Mouse (Mus musculus) ES-E14 (cell line): ENCODE data around the gene Pitpnc1. TPM values are rescaled to one million over a fixed set of nuclear protein-coding genes. Genes with fewer than 3 reads are reported as not detected.

ENCODE experiments used
- DNase-seq: peaks from one replicate; pipeline ENCODE4 v3.0.0-alpha.2; 2013; ENCODE audit warnings: low read depth, low spot score
- H3K27ac ChIP-seq: 2 replicates; pipeline ENCODE4 v1.5.1; 2012; ENCODE audit warnings: low read depth, mild to moderate bottlenecking, low read length, moderate library complexity, mixed read lengths; ENCODE audit not compliant: poor library complexity, insufficient read depth, severe bottlenecking
- H3K36me3 ChIP-seq: 2 replicates; pipeline ENCODE4 v1.6.1; 2012; ENCODE audit warnings: mild to moderate bottlenecking, low read length, moderate library complexity, mixed read lengths; ENCODE audit not compliant: control insufficient read depth, poor library complexity, insufficient read depth, severe bottlenecking
- H3K4me1 ChIP-seq, 2 experiments: fragments of 150-350 bp in 1 of 2; sonication (generic) in 1 of 2; 2 replicates each; pipeline ENCODE4 v1.6.1; 2012; ENCODE audit warnings: low read length in 2 of 2, mild to moderate bottlenecking in 1 of 2, mixed read lengths in 1 of 2; ENCODE audit not compliant: control insufficient read depth in 2 of 2, insufficient read depth in 2 of 2, poor library complexity in 1 of 2
- H3K4me3 ChIP-seq, 2 experiments: fragments of 150-350 bp in 1 of 2; sonication (generic) in 1 of 2; 2 replicates each; pipeline ENCODE4 v1.5.1; 2012; ENCODE audit warnings: low read length in 2 of 2, low read depth in 1 of 2, mild to moderate bottlenecking in 1 of 2, mixed read lengths in 1 of 2; ENCODE audit not compliant: insufficient read depth in 1 of 2, poor library complexity in 1 of 2, severe bottlenecking in 1 of 2
- H3K9ac ChIP-seq: 2 replicates; pipeline ENCODE4 v1.6.1; 2012; ENCODE audit warnings: low read depth, mild to moderate bottlenecking, low read length, mixed read lengths; ENCODE audit not compliant: poor library complexity, insufficient read depth, severe bottlenecking
- H3K9me3 ChIP-seq: fragments of 150-350 bp; sonication (generic); 2 replicates; pipeline ENCODE4 v1.6.1; 2012; ENCODE audit warnings: low read depth, mild to moderate bottlenecking, low read length; ENCODE audit not compliant: control insufficient read depth, insufficient read depth
- CHD2 ChIP-seq: IDR thresholded peaks from 2 replicates; pipeline ENCODE4 v1.6.1; 2014; ENCODE audit warnings: mild to moderate bottlenecking, low read depth, low read length, inconsistent platforms
- HCFC1 ChIP-seq: IDR thresholded peaks from 2 replicates; pipeline ENCODE4 v1.6.1; 2012; ENCODE audit warnings: low read length, inconsistent platforms, borderline replicate concordance; ENCODE audit not compliant: insufficient read depth
- MAFK ChIP-seq: IDR thresholded peaks from 2 replicates; pipeline ENCODE4 v1.6.1; 2014; ENCODE audit warnings: mild to moderate bottlenecking, low read depth, low read length, inconsistent platforms; ENCODE audit not compliant: insufficient read depth
- ZC3H11A ChIP-seq: IDR thresholded peaks from 2 replicates; pipeline ENCODE4 v1.6.1; 2012; ENCODE audit warnings: low read depth, mild to moderate bottlenecking, inconsistent platforms, low read length, borderline replicate concordance
- ZNF384 ChIP-seq: IDR thresholded peaks from 2 replicates; pipeline ENCODE4 v1.6.1; 2012; ENCODE audit warnings: low read depth, low read length, inconsistent platforms
- in situ Hi-C, 2 experiments: fragments of 600-800 bp; cut with MboI; formaldehyde crosslinking; loops; one replicate each; pipeline ENCODE4 v1.15.1; 2025; ENCODE audit warnings: low sequenced_read_pairs in 2 of 2, inconsistent platforms in 1 of 2; ENCODE audit not compliant: unreplicated experiment in 2 of 2
- total RNA-seq: library from RNA; depleted of rRNA; stranded (reverse); fragments of 300-350 nt; gene quantifications from 2 replicates; pipeline ENCODE4 v1.2.3, GENCODE M21; 2012

Pitpnc1 gene
- total RNA-seq, 1 experiment, result 37.3 TPM

GRCm38 (mm10) chr11:107379089-107379845 is 91.2 kb downstream of the Pitpnc1 start:
- no peak overlapping the region for H3K9ac ChIP-seq
- TF ChIP-seq ZC3H11A, result no peak
- no peak for DNase-seq
- no peak overlapping the region for H3K4me3 ChIP-seq
- in situ Hi-C loops, result no loop called here
- peaks cover 0 to 8% of the 10 kb centered on the region in 2 experiments; a peak in 3 of 4 replicates for H3K4me1 ChIP-seq
- H3K36me3 ChIP-seq, result no peaks in the 10 kb centered on the region
- H3K9me3 ChIP-seq, result no peaks in the 10 kb centered on the region
- no peak overlapping the region for H3K27ac ChIP-seq

- H3K9me3 ChIP-seq, result no peaks in the 10 kb centered on the region
- H3K27ac ChIP-seq, result no peak overlapping the region
- H3K36me3 ChIP-seq, result no peaks in the 10 kb centered on the region
- no peak overlapping the region for H3K4me3 ChIP-seq
- TF ChIP-seq ZC3H11A (no peak), HCFC1 (no peak), CHD2 (no peak), MAFK (no peak), ZNF384 (no peak)
- H3K4me1 ChIP-seq, result peaks cover 3 to 13% of the 10 kb centered on the region in 2 experiments; a peak in 3 of 4 replicates
- in situ Hi-C loops, result no loop called here
- DNase-seq, result no peak
- no peak overlapping the region for H3K9ac ChIP-seq
Observed at GRCm38 (mm10) chr11:107377326-107377725, 93.2 kb downstream of the Pitpnc1 start.

GRCm38 (mm10) chr11:107376272-107376671 is 94.2 kb downstream of the Pitpnc1 start:
- no peak overlapping the region; the same call in 1 of the 2 replicates for H3K27ac ChIP-seq
- in situ Hi-C loops, result no loop called here
- no peak for TF ChIP-seq ZC3H11A
- no peak for TF ChIP-seq CHD2
- no peak for TF ChIP-seq ZNF384
- no peak for TF ChIP-seq HCFC1
- no peak for DNase-seq
- no peaks in the 10 kb centered on the region for H3K36me3 ChIP-seq
- H3K4me3 ChIP-seq, result 0 out of 4 replicates have a peak overlapping the region, but pooled peaks have one; percentile 3 to 7
- peaks cover 5 to 18% of the 10 kb centered on the region in 2 experiments; a peak in 3 of 4 replicates for H3K4me1 ChIP-seq
- H3K9ac ChIP-seq, result peak overlapping the region; percentile 47; the same call in 1 of the 2 replicates
- no peaks in the 10 kb centered on the region for H3K9me3 ChIP-seq

GRCm38 (mm10) chr11:107375816-107376215 is 94.7 kb downstream of the Pitpnc1 start:
- Histone ChIP-seq H3K9me3 (no peaks in the 10 kb centered on the region), H3K4me1 (peaks cover 5 to 20% of the 10 kb centered on the region in 2 experiments; a peak in 3 of 4 replicates), H3K36me3 (no peaks in the 10 kb centered on the region), H3K4me3 (no peak overlapping the region), H3K27ac (no peak overlapping the region), H3K9ac (peak overlapping the region; percentile 47; the same call in 1 of the 2 replicates)
- DNase-seq, result no peak
- TF ChIP-seq ZNF384 (no peak), MAFK (no peak), ZC3H11A (no peak), CHD2 (no peak), HCFC1 (no peak)
- in situ Hi-C loops, result no loop called here
